Mouse (Mus musculus) thymus, adult 2 months (tissue): ENCODE measurements around the gene Ube2s. TPM values are rescaled to one million over a fixed set of nuclear protein-coding genes. Genes with fewer than 3 reads are reported as not detected.

Source experiments
- DNase-seq: peaks from one replicate; pipeline ENCODE4 v3.0.0; 2021
- H3K27ac ChIP-seq: fragments of 200-500 bp; 2 replicates; pipeline ENCODE4 v1.5.1; 2012; ENCODE audit warnings: low read length, control low read depth; ENCODE audit not compliant: control insufficient read depth, insufficient read depth
- H3K27me3 ChIP-seq: fragments of 200-500 bp; 2 replicates; pipeline ENCODE4 v1.6.1; 2012; ENCODE audit warnings: mild to moderate bottlenecking, low read length, moderate library complexity, mixed read lengths; ENCODE audit not compliant: control insufficient read depth, insufficient read depth
- H3K36me3 ChIP-seq: fragments of 200-500 bp; 2 replicates; pipeline ENCODE4 v1.6.1; 2012; ENCODE audit warnings: mild to moderate bottlenecking, low read length, moderate library complexity; ENCODE audit not compliant: control insufficient read depth, insufficient read depth
- H3K4me1 ChIP-seq: fragments of 200-500 bp; replicated peaks from 2 replicates; pipeline ENCODE4 v1.6.1; 2012; ENCODE audit warnings: low read length; ENCODE audit not compliant: control insufficient read depth, insufficient read depth
- H3K4me3 ChIP-seq: fragments of 200-500 bp; 2 replicates; pipeline ENCODE4 v1.5.1; 2012; ENCODE audit warnings: mild to moderate bottlenecking, low read length, control low read depth, moderate library complexity; ENCODE audit not compliant: control insufficient read depth, insufficient read depth
- CTCF ChIP-seq: fragments of 200-500 bp; IDR thresholded peaks from 2 replicates; pipeline ENCODE4 v1.5.1; 2012; ENCODE audit warnings: mild to moderate bottlenecking, control low read depth, low read length, moderate library complexity, borderline replicate concordance; ENCODE audit not compliant: control insufficient read depth, poor library complexity, insufficient read depth; ENCODE audit errors: extremely low read depth
- POLR2A ChIP-seq: fragments of 200-500 bp; IDR thresholded peaks from 2 replicates; pipeline ENCODE4 v1.6.1; 2012; ENCODE audit warnings: mild to moderate bottlenecking, low read length, control low read depth, moderate library complexity; ENCODE audit not compliant: control insufficient read depth, poor library complexity, insufficient read depth; ENCODE audit errors: extremely low read depth
- WGBS: fragments of 180-500 bp; shearing (Covaris S2); methylation state at CpG from one replicate; pipeline ENCODE4 v1.1.7; 2018; 5-methylcytosine and 5-hydroxymethylcytosine counted together
- polyA plus RNA-seq: library from polyadenylated mRNA; depleted of rRNA; stranded (reverse); fragments of >200 nt; gene quantifications from 2 replicates; pipeline ENCODE4 v1.2.3, GENCODE M21; 2012

Gene Ube2s
- polyA plus RNA-seq, 1 experiment, result 970 TPM

GRCm38 (mm10) chr7:4842077-4842476 is 29.7 kb upstream of the Ube2s start:
- no peak for TF ChIP-seq CTCF
- TF ChIP-seq POLR2A, result no peak
- H3K4me1 ChIP-seq, result peaks cover 7% of the 10 kb centered on the region; the same call in 1 of the 2 replicates
- H3K27ac ChIP-seq, result no peak overlapping the region
- H3K27me3 ChIP-seq, result peaks cover 24% of the 10 kb centered on the region; the same call in 1 of the 2 replicates
- WGBS, result 71% methylated on average over 5 of the region's 5 CpGs
- no peak overlapping the region for H3K4me3 ChIP-seq
- DNase-seq, result no peak
- H3K36me3 ChIP-seq, result no peaks in the 10 kb centered on the region

GRCm38 (mm10) chr7:4837639-4838038 is 25.2 kb upstream of the Ube2s start:
- H3K4me1 ChIP-seq, result peaks cover under 1% of the 10 kb centered on the region; the same call in 1 of the 2 replicates
- no peak for TF ChIP-seq CTCF
- no peak for TF ChIP-seq POLR2A
- no peak for DNase-seq
- H3K27me3 ChIP-seq, result peaks cover 7% of the 10 kb centered on the region; the same call in 1 of the 2 replicates
- no peaks in the 10 kb centered on the region for H3K36me3 ChIP-seq
- H3K27ac ChIP-seq, result no peak overlapping the region
- no peak overlapping the region for H3K4me3 ChIP-seq
- 28% methylated on average over 1 of the region's 1 CpGs for WGBS

GRCm38 (mm10) chr7:4836351-4836792 is 24.0 kb upstream of the Ube2s start:
- peak; percentile 50; the same call in 1 of the 2 replicates for TF ChIP-seq CTCF
- no peak for TF ChIP-seq POLR2A
- no peaks in the 10 kb centered on the region for H3K4me1 ChIP-seq
- under 1% methylated on average over 51 of the region's 51 CpGs for WGBS
- peak; percentile 56 for DNase-seq
- no peaks in the 10 kb centered on the region for H3K36me3 ChIP-seq
- peaks cover 7% of the 10 kb centered on the region; the same call in 1 of the 2 replicates for H3K27me3 ChIP-seq
- H3K4me3 ChIP-seq, result peak overlapping the region; percentile 20; the same call in 1 of the 2 replicates
- no peak overlapping the region for H3K27ac ChIP-seq

- H3K4me3 ChIP-seq, result no peak overlapping the region
- DNase-seq, result no peak
- TF ChIP-seq CTCF (no peak), POLR2A (no peak)
- H3K4me1 ChIP-seq, result no peaks in the 10 kb centered on the region
- H3K27me3 ChIP-seq, result peaks cover 7% of the 10 kb centered on the region; the same call in 1 of the 2 replicates
- H3K36me3 ChIP-seq, result no peaks in the 10 kb centered on the region
- WGBS, result 4% methylated on average over 34 of the region's 34 CpGs
- H3K27ac ChIP-seq, result no peak overlapping the region
Observed at GRCm38 (mm10) chr7:4835631-4836327, 23.4 kb upstream of the Ube2s start.

- DNase-seq, result no peak
- no peak for TF ChIP-seq CTCF
- no peak for TF ChIP-seq POLR2A
- WGBS, result 18% methylated on average over 12 of the region's 12 CpGs
Observed at GRCm38 (mm10) chr7:4830476-4830875, 18.1 kb upstream of the Ube2s start.

GRCm38 (mm10) chr7:4825365-4825764 is 13.0 kb upstream of the Ube2s start:
- Histone ChIP-seq H3K4me1 (no peaks in the 10 kb centered on the region), H3K27me3 (no peaks in the 10 kb centered on the region), H3K36me3 (no peaks in the 10 kb centered on the region), H3K27ac (no peak overlapping the region), H3K4me3 (no peak overlapping the region)
- TF ChIP-seq POLR2A (no peak), CTCF (no peak)
- 64% methylated on average over 4 of the region's 4 CpGs for WGBS
- DNase-seq, result no peak

More at GRCm38 (mm10) chr7:4830476-4830875, 18.1 kb upstream of the Ube2s start:
- no peak overlapping the region for H3K4me3 ChIP-seq
- no peaks in the 10 kb centered on the region for H3K4me1 ChIP-seq
- H3K36me3 ChIP-seq, result no peaks in the 10 kb centered on the region
- H3K27me3 ChIP-seq, result peaks cover 4% of the 10 kb centered on the region; the same call in 1 of the 2 replicates
- no peak overlapping the region for H3K27ac ChIP-seq
